Mouse (Mus musculus) right cerebral cortex, adult 2 months (tissue): ENCODE measurements around the gene Lancl3.

Experiments used
- DNase-seq, 2 experiments: peaks; one replicate each; pipeline ENCODE4 v3.0.0; 2021 to 2022; ENCODE audit warnings: low spot score in 2 of 2

Lancl3 gene

DNA sequence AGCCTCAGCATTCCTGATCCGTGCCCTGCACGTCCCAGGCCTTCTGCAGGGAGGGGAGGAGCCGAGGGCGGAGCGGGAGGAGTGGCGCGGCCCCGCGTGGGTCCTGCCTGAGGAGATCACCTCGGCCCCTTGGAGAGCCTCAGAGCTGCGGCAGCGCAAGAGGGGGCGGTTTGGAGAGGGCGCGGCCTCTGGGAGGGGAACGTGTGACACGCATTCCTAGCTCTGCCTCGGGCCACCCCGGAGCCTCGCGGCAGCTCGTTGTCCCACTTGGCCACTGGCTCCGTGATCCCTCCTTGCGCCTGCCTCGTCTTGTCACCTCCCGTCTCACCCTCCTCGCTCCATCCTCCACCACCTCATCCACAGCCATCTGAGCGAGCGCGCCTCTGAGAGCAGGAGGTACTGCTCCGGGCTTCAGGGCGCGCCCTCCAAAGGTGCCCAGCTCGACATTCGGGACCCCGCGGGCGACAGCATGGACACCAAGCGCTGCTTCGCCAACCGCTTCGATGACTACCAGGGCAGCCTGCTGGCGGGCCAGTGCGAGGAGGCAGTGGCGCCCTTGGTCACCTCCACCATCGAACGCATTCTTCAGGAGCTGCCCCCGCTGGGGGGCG lies at the start of gene Lancl3:
TSS of gene Lancl3 (plus strand) at position 142 of the 611 bp plus-strand sequence.
- DNase-seq: no peak

DNA sequence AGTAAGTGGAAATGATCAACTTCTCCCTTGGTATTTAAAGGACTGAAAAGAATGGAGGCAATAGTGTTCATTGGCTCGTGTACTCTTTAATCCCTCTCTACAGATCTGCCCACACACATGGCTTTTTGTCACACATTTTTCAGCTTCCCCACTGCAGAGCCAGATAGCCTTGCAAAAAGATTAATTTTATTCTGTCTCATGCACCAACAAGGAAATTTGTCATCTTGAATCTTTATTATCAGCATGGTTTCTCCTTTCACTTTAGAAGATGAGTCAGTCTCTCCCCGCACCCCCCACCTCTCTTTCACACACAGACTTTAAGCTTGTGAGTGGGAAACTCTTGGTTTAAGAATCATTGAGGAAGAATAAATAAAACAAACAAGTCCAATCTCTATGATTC lies 20.7 kb upstream of the Lancl3 start:
- peak in 1 of 2 experiments; percentile 13 for DNase-seq

DNA sequence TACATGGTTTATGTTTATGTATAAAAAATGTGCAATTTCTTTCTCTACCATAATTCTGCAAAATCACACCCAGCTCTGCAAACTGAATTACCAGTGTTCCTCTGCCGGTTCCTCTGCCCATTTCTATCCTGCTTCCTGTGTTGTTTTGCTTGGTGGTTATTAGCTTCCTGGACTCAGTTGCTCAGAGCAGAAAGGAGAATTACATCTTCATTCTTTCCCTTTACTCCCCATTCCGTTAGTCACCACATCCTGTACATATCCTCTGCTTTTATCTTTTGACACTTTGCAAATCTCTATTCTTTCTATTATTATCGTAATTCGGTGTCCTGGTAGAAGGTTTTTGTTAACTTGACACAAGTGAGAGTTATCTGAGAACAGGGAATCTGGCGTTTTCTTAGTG lies 18.1 kb upstream of the Lancl3 start:
- no peak for DNase-seq

DNA sequence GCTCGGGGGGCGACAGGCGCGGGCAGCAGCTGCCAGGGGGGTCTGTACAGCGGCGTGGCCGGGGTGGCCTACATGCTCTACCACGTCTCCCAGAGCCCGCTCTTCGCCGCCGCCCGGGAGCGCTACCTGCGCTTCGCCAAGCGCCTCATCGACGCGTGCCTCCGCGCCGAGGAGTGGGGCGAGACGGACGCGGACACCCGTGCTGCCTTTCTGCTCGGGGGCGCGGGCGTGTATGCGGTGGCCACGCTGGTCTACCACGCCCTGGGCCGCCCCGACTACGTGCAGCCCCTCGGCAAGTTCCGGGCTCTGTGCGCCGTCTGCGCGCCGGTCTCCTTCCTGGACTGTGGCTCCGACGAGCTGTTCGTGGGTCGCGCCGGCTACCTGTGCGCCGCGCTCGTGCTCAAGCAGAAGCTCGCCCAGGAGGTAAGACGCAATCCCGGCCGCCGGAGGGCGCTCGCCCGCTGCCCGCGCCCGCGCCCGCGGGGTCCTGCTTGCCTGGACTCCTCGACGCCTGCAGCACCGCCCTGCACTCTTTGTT lies 747 bp downstream of the Lancl3 start:
- DNase-seq: no peak

DNA sequence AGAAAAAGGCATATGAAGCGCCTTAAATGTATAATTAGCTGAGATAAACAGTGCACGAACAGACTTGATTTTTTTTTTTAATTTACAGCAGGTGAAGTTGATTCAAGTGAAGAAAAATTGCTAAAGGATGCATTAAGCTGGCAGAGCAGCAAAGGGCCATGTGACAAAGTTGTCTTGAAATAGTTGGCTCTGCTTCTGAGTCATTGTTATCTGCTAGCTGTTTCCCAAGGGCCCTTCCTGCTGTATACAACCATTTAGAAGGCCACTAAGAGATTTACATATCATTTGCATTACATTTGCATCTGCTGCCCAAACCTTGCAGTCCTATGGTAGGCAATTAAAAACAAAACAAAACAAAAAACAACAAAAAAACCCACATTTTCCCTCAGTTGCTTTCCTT lies 2.3 kb downstream of the Lancl3 start:
- no peak for DNase-seq

DNA sequence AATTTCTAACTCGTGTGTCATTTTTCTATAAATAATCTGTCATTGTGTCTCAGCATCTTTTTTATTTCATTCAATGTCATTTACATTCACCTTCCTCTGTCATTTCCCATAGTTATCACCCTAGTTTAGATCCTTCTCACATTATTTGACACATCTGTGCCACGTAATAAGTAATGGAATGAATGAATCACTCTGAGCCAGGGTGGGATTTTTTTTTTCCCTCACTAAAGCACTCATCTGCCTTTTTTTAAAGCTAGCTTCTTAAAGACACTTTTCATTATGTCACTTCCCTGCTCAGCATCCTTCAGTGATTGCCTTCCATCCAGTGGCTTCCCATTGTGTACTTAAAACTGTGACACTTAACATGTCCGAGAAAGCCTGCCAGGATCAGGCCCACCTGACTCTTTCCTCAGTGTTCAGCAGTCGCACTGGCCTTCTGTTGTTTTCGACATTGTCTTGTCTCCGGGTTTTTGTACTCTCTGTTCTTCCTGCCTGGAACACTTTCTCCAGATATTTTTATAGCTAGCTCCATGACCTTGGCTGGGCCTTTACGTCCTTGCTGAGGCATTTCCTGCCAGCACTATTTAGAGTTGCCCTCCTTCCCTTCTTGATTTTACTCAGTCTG lies 3.2 kb downstream of the Lancl3 start:
- DNase-seq: no peak

DNA sequence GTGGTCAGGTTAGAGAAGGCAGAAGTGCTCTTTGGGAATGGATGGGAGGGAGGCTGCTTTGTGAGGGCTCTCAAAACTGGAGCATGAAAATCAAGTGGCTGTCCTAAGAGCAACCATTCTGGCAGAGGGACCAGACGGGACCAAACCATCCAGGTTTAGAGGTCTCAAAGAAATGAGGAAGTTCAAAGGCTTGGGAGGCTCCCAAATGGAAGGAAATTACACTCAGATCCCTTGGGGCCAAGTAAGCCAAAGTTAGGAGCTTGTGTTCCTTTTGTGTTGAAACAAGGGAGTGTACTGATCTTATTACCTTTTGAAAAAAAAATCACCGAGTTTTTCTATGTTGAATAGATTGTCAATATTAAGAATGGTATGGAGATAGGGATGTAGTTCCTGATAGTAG lies 5.4 kb downstream of the Lancl3 start:
- no peak for DNase-seq

DNA sequence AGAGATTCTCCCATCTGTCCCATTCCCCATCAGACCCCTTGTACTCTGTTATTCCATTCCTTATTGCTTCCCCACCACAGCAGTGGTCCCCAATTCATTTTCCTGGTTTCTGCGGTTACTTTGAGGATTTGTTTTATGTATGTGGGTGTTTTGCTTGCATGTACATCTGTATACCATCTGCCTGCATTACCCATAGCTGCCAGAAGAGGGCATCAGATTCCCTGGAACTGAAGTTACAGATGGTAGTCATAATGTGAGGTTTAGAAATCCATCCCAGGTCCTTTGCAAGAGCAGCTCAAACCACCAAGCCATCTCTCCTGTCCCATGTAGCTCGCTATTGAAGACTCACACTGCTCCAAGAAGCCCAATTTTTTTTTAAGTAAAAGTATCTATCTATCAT lies 16.5 kb downstream of the Lancl3 start:
- DNase-seq: no peak

DNA sequence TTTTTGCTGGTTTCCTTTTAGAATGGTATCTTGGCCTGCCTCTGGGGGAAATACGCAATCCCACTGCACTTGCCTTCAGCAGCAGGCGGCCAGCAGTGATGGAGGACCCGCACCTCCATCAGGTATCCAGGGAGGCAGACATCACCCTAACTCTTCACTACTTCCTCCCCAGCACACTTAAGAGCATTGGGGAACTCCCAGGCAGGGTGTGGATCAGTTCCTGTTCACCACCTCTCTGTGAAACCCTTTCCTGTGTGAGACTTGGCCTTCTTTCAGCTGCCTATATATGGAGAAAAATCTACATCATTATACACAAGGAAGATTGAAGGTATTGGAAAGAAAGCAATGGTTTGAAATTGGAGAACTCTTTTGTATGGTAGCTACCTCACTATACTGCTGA lies 19.9 kb downstream of the Lancl3 start:
- DNase-seq: no peak

DNA sequence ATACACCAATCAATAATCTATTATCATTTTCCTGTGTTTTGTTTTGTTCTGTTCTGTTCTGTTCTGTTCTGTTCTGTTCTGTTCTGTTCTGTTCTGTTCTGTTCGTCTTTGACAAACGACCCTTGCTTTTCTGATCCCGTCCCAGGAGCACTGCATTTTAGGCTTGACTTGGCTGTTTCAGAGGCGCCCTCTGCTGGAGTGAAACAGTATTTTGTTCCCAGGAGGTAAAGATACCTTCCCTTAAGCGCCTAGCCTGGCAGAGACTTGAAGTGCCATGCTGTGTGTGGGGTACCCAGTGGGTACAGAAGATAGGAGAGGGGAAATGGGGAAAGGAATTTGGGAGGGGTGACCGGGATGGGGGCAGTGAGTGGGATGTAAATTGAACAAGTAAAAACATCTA lies 21.5 kb downstream of the Lancl3 start:
- DNase-seq: peak; percentile 32 to 46

DNA sequence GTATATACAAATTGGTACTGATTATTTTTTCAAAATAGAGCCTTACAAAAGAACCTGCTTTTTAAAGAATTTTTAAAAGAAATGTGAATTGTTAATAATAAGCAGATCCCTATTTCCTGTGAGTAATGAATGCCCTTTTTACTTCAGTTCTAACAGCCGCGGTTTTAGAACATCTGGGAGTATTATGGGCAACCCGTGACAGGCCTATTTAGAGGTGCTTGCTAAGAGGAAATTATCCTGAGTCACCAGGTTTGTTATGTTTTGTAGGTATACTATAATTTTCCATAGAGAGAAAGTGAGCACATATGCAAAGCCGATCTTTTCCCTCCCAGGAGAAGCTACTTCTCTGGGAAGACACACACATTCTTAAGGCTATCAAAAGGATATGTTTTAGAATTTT lies 22.0 kb downstream of the Lancl3 start:
- DNase-seq: no peak

DNA sequence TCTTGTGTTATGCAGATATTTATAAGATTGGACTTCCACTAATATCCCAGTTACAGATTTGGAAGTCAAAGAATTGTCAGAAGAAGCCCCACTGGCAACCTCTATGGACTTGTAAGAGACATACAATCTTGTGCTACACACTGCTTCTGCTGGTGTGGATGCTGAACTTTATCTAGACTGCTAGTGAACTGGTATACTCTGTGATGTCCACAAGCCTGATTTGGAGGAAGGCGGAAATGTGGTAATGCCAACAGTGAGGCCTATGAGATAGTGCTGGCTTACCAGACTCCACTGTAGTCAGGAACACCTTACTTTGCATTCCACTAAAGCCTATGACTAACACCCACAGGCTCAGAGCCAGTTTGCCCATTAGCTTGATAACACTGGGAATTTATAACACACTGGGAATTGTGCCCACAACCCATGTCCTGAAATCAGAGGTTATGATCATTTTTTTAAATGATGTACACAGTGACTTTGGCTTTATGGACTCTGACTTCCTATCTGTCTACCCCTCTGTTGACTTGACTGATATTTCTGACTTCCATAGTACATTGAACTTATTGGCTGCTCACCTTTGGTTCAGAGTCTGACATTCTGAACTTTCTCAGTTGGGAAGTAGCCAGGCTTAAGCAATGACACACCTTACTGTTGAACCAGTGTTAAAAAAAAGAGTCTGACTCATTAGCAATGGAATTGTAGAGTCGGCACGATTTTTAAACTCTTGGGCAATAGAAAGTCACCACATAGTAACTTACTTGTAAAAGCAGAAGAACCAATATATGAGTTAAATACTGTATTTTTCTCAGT lies 22.9 kb downstream of the Lancl3 start:
- no peak for DNase-seq

DNA sequence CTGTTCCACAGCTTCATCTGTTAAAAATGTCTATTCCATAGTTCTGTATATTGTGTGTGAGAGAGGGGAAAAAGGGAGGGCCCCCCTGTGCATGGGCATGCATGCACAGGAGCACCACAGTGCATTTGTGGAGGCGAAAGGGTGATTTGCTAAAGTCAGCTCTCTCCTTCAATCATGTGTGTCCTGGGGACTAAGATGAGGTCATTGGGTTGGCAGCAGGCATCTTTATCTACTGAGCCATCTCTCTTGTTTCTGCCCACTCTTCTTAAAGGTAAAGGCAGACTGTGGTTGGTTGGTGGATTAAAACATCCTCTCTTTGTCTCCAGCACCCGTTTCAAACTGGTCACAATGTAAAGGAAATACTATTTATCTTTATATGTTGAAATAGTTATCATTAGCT lies 27.4 kb downstream of the Lancl3 start:
- DNase-seq: no peak

DNA sequence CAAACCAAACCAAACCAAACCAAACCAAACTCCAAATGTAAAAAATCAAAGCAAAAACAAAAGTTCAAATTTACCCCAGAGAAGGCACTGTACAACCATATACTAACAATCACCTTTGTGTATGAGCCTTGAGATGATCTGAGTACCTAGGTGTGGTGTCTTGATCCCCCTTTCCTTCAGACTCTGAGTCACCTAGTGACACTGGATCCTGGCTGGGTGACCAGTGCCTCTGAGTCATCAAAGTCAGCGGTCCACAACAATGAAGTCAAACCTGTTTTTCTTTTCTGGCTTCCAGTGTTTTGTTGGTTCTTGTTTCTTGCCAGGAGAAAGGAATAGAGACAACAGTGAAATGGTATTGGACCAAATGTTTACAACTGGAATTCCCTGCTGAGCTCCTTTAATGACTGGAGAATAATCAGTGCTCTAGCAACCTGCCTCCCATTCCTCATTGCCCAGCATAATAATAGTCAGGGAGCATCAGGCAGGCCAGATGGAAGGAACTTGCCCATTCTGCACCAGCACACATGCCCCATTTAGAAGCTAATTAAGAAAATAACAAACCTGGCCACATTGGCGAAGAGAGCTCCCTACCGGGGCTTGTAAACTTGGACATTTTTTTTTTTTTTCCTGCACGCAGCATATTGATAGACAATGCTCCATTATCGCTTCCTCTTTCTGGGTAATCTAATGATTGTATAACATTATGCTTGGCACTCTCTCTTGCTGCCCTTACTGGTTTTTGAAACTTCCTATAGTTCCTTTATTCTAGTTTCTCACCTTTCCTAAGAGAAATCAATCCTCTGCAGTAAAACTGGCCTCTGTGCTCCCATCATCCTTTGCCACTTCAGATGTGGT lies 41.3 kb downstream of the Lancl3 start:
- no peak for DNase-seq

DNA sequence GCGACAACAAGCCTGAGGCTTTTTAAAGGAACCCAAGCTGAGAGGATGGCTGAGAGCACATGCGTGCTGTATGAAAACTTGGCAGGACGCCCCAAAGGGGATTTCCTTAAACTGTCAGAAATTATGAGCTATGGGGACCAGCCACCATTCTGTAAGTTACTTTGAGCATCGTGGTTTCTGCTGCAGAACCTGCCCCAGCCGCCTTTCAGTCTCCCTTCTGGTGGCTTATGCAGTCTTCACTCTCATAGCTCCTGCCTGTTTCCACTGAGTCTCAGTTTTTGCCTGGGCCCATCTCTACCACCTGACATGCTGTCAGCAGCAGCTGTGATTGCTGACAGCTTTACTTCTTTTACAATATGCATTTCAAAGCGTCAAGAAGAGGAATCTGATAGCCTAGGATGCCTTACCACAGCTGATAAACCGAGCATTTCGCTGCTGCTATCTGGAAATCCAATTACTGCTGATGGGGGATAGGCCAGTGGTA lies 43.7 kb downstream of the Lancl3 start:
- DNase-seq: peak in 1 of 2 experiments; percentile 7

DNA sequence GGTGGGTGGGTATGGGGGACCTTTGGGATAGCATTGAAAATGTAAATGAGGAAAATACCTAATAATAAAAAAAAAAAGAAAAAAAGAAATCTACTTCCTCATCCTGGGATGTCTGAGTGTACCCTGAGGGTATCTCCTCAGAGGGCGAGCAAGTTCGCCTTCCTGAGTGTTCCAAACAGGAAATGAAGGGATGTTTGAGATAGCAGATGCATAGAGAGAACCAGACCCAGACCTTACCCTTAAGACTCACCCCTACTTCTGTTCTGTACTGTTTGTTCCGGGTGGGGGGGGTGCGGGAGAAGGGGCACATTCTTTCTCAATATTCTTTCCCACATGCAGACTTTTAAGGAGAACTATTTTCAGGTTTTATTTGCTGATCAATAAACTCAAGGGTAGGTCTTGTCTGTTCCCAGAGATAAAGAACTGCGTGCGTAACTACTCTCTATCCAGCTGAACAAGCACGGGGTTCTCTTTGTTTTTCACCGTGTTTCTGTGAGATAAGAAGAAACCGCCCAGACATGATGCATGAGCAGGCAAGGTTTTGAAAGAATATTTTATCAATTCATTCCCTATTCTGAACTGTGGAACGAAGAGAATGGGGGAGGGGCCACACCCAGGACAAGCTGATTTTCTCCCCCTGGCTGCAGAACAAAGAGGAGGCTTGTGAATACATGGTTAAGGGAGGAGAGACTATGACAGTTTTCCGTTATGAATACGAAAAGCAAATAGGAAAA lies 45.1 kb downstream of the Lancl3 start:
- no peak for DNase-seq

DNA sequence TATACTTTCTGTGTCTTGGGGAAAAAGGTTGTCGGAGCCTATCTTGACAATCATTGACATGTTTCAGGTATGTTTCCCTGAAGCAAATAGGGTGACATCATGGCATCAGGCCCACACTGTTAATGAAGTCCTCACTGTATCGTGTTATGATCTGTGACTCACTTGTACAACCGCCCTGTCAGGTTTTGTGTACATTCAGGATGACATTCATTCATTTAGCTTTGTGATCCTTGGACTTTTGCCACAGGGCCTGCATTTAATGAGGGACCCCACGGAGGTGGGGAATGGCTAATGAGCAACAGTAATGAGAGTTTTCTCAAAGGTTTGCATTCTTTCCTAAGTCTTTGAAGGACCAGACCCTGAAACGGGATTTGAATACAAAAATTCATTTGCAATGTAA lies 49.2 kb downstream of the Lancl3 start:
- no peak for DNase-seq

DNA sequence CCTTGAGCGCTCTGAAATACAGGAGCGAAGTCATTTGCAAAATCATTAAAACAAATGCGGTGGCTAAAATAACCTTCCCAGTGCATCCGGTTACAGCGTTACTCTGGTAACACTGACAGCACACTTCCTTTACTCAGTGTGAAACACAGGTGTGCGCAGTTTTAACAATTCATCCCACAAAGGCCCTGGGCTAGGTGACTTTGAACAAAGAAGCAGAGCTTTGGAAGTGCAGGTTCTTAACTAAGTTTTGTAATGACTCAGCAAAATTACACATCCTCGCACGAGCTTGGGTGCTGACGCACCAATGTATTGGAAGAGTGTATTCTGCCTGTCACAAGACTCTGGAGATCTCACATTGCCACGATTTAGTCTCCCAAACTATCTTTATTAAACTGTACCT lies 54.3 kb downstream of the Lancl3 start:
- DNase-seq: no peak

DNA sequence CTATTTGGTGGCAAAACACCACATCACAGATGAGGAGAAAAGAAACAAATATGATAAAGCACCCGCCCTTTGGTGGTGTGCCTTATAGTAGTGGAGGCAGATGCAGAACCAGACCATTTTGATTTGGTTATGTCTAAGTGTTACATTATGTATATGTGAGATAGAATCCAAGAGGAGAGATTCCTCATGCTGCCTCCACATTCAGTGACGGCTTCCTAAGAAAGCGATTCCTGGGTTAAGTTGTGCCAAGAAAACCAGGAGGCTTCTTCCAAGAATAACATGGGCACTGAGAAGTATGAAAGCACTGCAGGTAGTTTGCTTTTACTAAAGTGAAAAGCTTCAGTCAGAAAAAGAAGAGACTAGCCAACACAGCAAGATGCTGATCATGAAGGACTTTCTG lies 55.2 kb downstream of the Lancl3 start:
- no peak for DNase-seq

DNA sequence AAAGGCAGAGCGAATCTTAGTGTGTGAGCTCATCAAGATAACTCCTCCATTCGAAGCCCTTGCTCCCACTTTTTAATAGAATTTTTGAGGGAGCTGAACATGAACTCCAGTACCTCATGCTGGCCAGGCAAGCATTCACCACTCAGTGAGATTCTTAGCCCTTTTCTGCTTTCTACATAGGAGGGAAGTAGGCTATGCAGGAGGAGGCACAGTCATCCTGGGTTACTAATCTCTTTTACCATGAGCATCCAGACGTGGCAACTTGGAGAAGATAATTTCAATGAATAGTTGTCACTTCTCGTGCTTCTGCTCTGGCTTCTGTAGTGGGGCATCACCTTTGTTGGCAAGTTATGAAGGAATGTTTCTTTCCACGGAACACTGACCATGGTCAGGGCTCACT lies 57.1 kb downstream of the Lancl3 start, which contains the start of gene Gm14862:
TSS of gene Gm14862 (minus strand) at position 134 of the 400 bp plus-strand sequence.
- no peak for DNase-seq

DNA sequence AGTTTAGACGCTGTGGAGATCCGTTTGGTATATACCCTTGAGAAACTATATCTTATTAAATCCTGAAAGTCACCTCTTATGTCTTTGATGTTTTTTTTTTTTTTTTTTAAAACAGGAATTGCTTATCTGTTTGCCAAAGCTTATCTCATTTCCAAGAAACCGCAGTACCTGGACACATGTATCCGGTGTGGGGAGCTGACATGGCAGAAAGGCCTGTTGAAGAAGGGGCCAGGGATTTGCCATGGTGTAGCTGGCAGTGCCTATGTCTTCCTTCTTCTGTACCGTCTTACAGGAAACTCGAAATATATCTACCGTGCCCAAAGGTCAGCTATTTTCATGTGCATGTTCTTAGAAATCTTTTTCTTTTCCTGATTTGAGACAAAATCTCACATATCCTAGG lies 58.1 kb downstream of the Lancl3 start:
- no peak for DNase-seq
